Mouse (Mus musculus) T-helper 17 cell (primary cell): ENCODE data around the gene Iqschfp.

Experiments used
- in situ Hi-C, 2 experiments: fragments of 300-600 bp; cut with MboI, MseI; formaldehyde crosslinking; loops; 1 replicate in 1 of 2; 2 replicates in 1 of 2; pipeline ENCODE4 v1.15.1; 2025; ENCODE audit warnings: high pct_unique_total_duplicates in 2 of 2

The Iqschfp gene

GRCm38 (mm10) chr3:68525361-68525878, 633.4 kb downstream of the Iqschfp start:
- in situ Hi-C loops, result no loop called here

GRCm38 (mm10) chr3:68526416-68526815, 634.4 kb downstream of the Iqschfp start:
- in situ Hi-C loops, result no loop called here

- in situ Hi-C loops, result no loop called here
Observed at GRCm38 (mm10) chr3:68527182-68527581, 635.1 kb downstream of the Iqschfp start.

GRCm38 (mm10) chr3:68531908-68532307, 639.9 kb downstream of the Iqschfp start:
- in situ Hi-C loops, result no loop called here

GRCm38 (mm10) chr3:68534571-68535051, 642.6 kb downstream of the Iqschfp start:
- in situ Hi-C loops, result no loop called here

- in situ Hi-C loops, result no loop called here
Observed at GRCm38 (mm10) chr3:68535160-68535728, 643.2 kb downstream of the Iqschfp start.

GRCm38 (mm10) chr3:68536071-68536470, 644.0 kb downstream of the Iqschfp start:
- in situ Hi-C loops, result no loop called here

GRCm38 (mm10) chr3:68541688-68542087, 649.7 kb downstream of the Iqschfp start:
- in situ Hi-C loops, result loop anchor here (5.0 to 10.0 kb wide), 2 partner anchors 484 to 497 kb away; no protein-coding TSS in a partner anchor

GRCm38 (mm10) chr3:68542944-68543501, 651.0 kb downstream of the Iqschfp start:
- in situ Hi-C loops, result loop anchor here (5.0 to 10.0 kb wide), 2 partner anchors 486 to 498 kb away; no protein-coding TSS in a partner anchor

GRCm38 (mm10) chr3:68544811-68545210, 652.8 kb downstream of the Iqschfp start:
- in situ Hi-C loops, result loop anchor here (5.0 to 10.0 kb wide), 2 partner anchors 488 to 500 kb away; no protein-coding TSS in a partner anchor

GRCm38 (mm10) chr3:68545898-68546297, 653.9 kb downstream of the Iqschfp start:
- in situ Hi-C loops, result loop anchor here in 1 of 2 experiments (10.0 kb wide), 1 partner anchor 501 kb away; no protein-coding TSS in a partner anchor

GRCm38 (mm10) chr3:68555087-68555662, 663.1 kb downstream of the Iqschfp start:
- in situ Hi-C loops, result no loop called here

- in situ Hi-C loops, result no loop called here
Observed at GRCm38 (mm10) chr3:68556891-68557290, 664.9 kb downstream of the Iqschfp start.

- in situ Hi-C loops, result no loop called here
Observed at GRCm38 (mm10) chr3:68558744-68559143, 666.7 kb downstream of the Iqschfp start.

GRCm38 (mm10) chr3:68560057-68560456, 668.0 kb downstream of the Iqschfp start:
- in situ Hi-C loops, result no loop called here

- in situ Hi-C loops, result no loop called here
Observed at GRCm38 (mm10) chr3:68562838-68563237, 670.8 kb downstream of the Iqschfp start.

- in situ Hi-C loops, result no loop called here
Observed at GRCm38 (mm10) chr3:68563922-68564321, 671.9 kb downstream of the Iqschfp start.

- in situ Hi-C loops, result no loop called here
Observed at GRCm38 (mm10) chr3:68564978-68565674, 673.1 kb downstream of the Iqschfp start.

- in situ Hi-C loops, result no loop called here
Observed at GRCm38 (mm10) chr3:68565675-68566055, 673.6 kb downstream of the Iqschfp start.

- in situ Hi-C loops, result no loop called here
Observed at GRCm38 (mm10) chr3:68567581-68567980, 675.5 kb downstream of the Iqschfp start.

GRCm38 (mm10) chr3:68568149-68568548, 676.1 kb downstream of the Iqschfp start:
- in situ Hi-C loops, result no loop called here

GRCm38 (mm10) chr3:68568716-68569115, 676.7 kb downstream of the Iqschfp start:
- in situ Hi-C loops, result no loop called here
